In the genomic region with DNA sequence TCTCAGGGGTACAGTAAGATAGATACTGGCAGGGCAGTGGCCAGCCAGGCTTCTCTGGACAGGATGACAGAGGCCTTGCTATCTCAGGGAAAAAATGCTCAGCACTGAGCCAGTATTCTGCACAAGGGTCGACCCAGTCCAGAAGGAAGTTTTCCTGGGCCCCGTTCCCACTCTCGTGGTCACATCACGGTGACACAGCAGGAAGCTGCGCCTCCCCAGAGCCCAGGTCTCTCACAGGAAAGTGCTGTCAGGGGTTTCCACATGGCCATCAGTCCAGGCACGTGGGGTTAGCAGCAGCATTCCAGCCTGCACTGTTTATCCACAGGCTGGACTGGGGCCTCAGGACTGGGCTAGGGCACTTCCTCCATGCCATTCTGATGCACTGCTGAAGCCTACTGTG, we compare ENCODE assay signal across 11 mouse cellular contexts.
DNase-seq lines count a peak whose midpoint lies in the region; ATAC-seq and TF ChIP-seq lines count a peak whose summit lies in the region.
"Had no signal": no experiment of that assay in that cellular context is flagged by ENCODE, and none has a peak within 500 bp of the region (broad histone marks: within the 10 kb centered on the region; RNA-seq: fewer than 3 reads in every experiment).

No protein-coding gene starts in this region.

- no peak for TF ChIP-seq POLR2A in kidney, adult 2 months (IDR thresholded peaks at IDR 0.05; ENCODE audit: low read depth, low read length)

- ATAC-seq in midbrain, embryonic 11.5 days (ENCODE audit: low FRiP score): no peak
- ATAC-seq: liver, embryonic 12.5 days; midbrain, embryonic 16.5 days had no signal

- H3K36me3 ChIP-seq in kidney, adult 2 months (ENCODE audit: control insufficient read depth, insufficient read depth, low read length): no peaks in the 10 kb centered on the region
- H3K36me3 ChIP-seq in midbrain, embryonic 11.5 days (ENCODE audit: control insufficient read depth, insufficient read depth, low read length): no peaks in the 10 kb centered on the region
- H3K36me3 ChIP-seq: liver, embryonic 12.5 days had no signal

- no peak for TF ChIP-seq CTCF in kidney, adult 2 months (conservative IDR thresholded peaks at IDR 0.05; ENCODE audit: insufficient read depth, insufficient read length, low read depth, low read length)

- H3K9me3 ChIP-seq in midbrain, embryonic 11.5 days (ENCODE audit: control insufficient read depth, low read length): no peaks in the 10 kb centered on the region
- H3K9me3 ChIP-seq: liver, embryonic 12.5 days had no signal

- H3K9ac ChIP-seq in midbrain, embryonic 11.5 days (ENCODE audit: low read length): no peak overlapping the region
- H3K9ac ChIP-seq: liver, embryonic 12.5 days had no signal

- WGBS in kidney, adult 2 months: 54% methylated on average over 6 of the region's 6 CpGs
- 80% methylated on average over 6 of the region's 6 CpGs for WGBS in midbrain, embryonic 11.5 days

- DNase-seq in urinary bladder, postnatal 14 days (ENCODE audit: low spot score): peak; percentile 9
- DNase-seq in urinary bladder, postnatal 4 days (ENCODE audit: low spot score in 2 of 2): no peak
- DNase-seq in heart, adult 9 months (ENCODE audit: low spot score in 2 of 2): peak; percentile 88 to 89
- peak; percentile 93 for DNase-seq in kidney, adult 2 months
- no peak for DNase-seq in midbrain, embryonic 11.5 days (ENCODE audit: low spot score, missing footprints)
- no peak for DNase-seq in thymus, postnatal 0 days (ENCODE audit: low spot score)
- DNase-seq in right cerebral cortex, adult 2 months (ENCODE audit: low spot score in 2 of 2): no peak
- DNase-seq in right cerebral cortex, postnatal 10 days (ENCODE audit: low spot score in 2 of 2): no peak

- H3K27me3 ChIP-seq in kidney, adult 2 months (replicated peaks; ENCODE audit: control insufficient read depth, insufficient read depth, low read length): no peaks in the 10 kb centered on the region
- peaks cover 62% of the 10 kb centered on the region for H3K27me3 ChIP-seq in midbrain, embryonic 11.5 days (ENCODE audit: control insufficient read depth, insufficient read depth, low read length)
- H3K27me3 ChIP-seq: liver, embryonic 12.5 days had no signal

- no peak overlapping the region for H3K4me2 ChIP-seq in midbrain, embryonic 11.5 days
- H3K4me2 ChIP-seq: liver, embryonic 12.5 days had no signal

- H3K4me1 ChIP-seq in kidney, adult 2 months (ENCODE audit: control insufficient read depth, insufficient read depth, low read length): no peaks in the 10 kb centered on the region
- H3K4me1 ChIP-seq in midbrain, embryonic 11.5 days (ENCODE audit: control insufficient read depth, insufficient read depth, low read length): no peaks in the 10 kb centered on the region
- H3K4me1 ChIP-seq: liver, embryonic 12.5 days had no signal

- no peak overlapping the region for H3K4me3 ChIP-seq in kidney, adult 2 months (ENCODE audit: insufficient read depth, low read depth, low read length)
- no peak overlapping the region for H3K4me3 ChIP-seq in midbrain, embryonic 11.5 days (ENCODE audit: low read depth, low read length)
- H3K4me3 ChIP-seq: liver, embryonic 12.5 days had no signal

- peak overlapping the region; percentile 55; the same call in 1 of the 2 replicates for H3K27ac ChIP-seq in kidney, adult 2 months (ENCODE audit: insufficient read depth, low read depth, low read length)
- no peak overlapping the region for H3K27ac ChIP-seq in midbrain, embryonic 11.5 days (ENCODE audit: low read depth, low read length)
- H3K27ac ChIP-seq: liver, embryonic 12.5 days; stomach, postnatal 0 days had no signal

Comparison
In these comparisons a context has a peak if more than half of its experiments do, and no peak if none do; other contexts are left out.
1. DNase-seq: peak in urinary bladder, postnatal 14 days (single experiment), heart, adult 9 months (2 of 2) and kidney, adult 2 months (single experiment); none in urinary bladder, postnatal 4 days (0 of 2), midbrain, embryonic 11.5 days (single experiment), thymus, postnatal 0 days (single experiment), right cerebral cortex, adult 2 months (0 of 2) and right cerebral cortex, postnatal 10 days (0 of 2).